Mouse (Mus musculus) cerebellum, postnatal 4 days (tissue): ENCODE data around the gene 0610012G03Rik.
"Not testable (repeated sequence)": the region's sequence is repeated elsewhere in the genome, so short reads cannot be mapped to it uniquely, and the experiment has no call there.

Source experiments
- DNase-seq, 2 experiments: peaks; one replicate each; pipeline ENCODE4 v3.0.0; 2022; ENCODE audit warnings: low spot score in 2 of 2, mixed read lengths in 1 of 2

The 0610012G03Rik gene

GRCm38 (mm10) chr16:31948345-31948774 lies at the start of gene 0610012G03Rik, which contains the start of gene Ncbp2:
Gene 0610012G03Rik, minus strand, starts transcription at chr16:31948494.
Gene Ncbp2, plus strand, starts transcription at chr16:31948513.
- peak; percentile 98 for DNase-seq

DNA sequence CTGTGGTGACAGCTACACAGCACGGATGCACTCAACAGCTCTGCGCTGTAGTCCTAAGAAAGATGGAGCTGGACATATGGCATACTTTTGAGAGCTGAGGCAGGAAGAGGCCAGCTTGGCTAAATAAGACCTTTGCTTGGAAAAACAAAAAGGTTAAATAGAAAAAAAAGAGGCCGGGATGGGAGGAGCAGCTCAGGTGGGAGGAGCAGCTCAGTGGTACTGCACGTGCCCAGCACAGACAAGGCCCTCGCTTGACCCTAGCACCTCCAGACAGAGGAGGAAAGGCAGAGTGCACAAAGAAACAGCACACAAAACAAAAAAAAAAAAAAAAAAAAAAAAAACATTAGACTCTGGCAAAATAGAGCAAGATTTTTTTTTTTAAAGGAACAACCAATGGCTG lies 48.1 kb upstream of the 0610012G03Rik start:
- DNase-seq, result no peak

- no peak for DNase-seq
These were observed 45.7 kb upstream of the 0610012G03Rik start for GRCm38 (mm10) chr16:31993946-31994345.

- DNase-seq, result no peak
These were observed 44.9 kb upstream of the 0610012G03Rik start for GRCm38 (mm10) chr16:31993195-31993594.

DNA sequence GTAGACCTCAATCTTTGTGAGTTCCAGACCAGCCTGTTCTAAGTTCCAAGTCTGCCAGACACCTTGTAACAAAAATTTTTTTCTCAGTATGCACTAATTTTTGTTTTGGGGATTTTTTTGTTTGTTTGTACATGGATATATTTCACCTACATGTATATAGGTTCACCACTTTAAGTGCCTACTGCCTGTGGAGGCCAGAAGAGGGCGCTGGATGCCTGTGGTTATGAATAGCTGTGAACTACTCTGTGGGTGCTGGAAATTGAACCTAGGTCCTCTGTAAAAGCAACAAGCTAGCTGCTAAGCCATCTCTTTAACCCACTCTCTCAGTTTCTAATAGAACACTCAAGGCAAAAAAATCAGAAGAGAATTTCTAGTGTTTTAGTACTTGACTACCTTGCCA lies 43.7 kb upstream of the 0610012G03Rik start:
- no peak for DNase-seq

DNA sequence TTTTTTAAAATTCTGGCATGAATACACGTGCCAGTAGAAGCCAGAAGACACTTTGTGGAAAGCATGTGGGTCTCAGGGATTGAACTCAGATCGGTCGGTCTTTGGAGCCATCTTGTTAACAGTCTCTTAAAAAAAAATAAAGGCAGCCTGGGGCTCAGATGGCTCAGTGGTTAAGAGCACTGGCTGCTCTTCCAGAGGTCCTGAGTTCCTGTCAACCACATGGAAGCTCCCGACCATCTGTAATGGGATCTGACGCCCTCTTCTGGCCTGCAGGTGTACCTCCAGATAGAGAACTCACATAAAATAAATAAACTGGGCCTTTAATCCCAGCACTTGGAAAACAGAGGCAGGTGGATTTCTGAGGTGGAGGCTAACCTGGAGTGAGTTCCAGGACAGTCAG lies 32.7 kb upstream of the 0610012G03Rik start:
- DNase-seq, result no peak

GRCm38 (mm10) chr16:31979501-31979900 lies 31.2 kb upstream of the 0610012G03Rik start:
- no peak for DNase-seq

DNA sequence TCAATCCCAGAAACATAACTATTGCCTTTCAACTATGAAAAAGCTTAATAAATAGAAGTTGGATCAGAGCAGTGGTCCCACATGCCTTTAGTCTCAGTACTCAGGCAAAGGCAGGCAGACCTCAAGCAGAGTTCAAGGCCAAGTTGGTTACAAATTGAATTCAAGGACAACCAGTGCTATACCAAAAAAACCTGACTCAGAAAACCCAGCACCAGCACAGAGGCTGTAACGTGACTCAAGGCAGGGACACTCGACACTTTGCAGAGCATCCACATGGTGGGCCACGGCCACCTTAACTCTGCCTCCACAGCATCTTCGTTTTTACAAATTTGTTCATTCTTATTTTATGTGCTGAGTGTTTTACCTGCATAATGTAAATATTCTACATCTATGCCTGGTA lies 27.0 kb upstream of the 0610012G03Rik start:
- no peak for DNase-seq

- no peak for DNase-seq
These were observed 14.9 kb upstream of the 0610012G03Rik start for GRCm38 (mm10) chr16:31963224-31963623.

- no peak for DNase-seq
These were observed 385 bp downstream of the 0610012G03Rik start for GRCm38 (mm10) chr16:31947901-31948316.

GRCm38 (mm10) chr16:31947333-31947732 lies 961 bp downstream of the 0610012G03Rik start:
- no peak for DNase-seq

- DNase-seq, result not testable (repeated sequence)
These were observed 2.3 kb downstream of the 0610012G03Rik start for GRCm38 (mm10) chr16:31945986-31946385.

DNA sequence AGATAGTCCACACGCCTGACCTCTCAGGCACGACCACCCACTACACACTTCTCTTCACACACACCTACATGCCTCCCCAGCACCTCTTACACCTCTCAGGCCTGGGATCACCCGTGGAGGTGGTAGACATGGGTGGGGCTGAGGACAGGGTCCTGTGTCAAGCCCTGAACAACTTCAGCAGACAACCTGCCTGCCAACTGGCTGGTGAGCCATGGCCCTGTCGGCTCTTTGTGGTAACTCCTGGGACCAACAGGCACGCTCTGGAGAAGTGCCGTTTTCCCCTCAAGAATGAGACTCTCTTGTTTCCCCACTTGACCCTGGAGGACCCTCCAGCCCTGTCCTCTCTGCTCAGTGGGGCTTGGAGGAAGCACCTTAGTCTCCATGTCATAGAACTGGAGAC lies 2.9 kb downstream of the 0610012G03Rik start:
- no peak for DNase-seq

DNA sequence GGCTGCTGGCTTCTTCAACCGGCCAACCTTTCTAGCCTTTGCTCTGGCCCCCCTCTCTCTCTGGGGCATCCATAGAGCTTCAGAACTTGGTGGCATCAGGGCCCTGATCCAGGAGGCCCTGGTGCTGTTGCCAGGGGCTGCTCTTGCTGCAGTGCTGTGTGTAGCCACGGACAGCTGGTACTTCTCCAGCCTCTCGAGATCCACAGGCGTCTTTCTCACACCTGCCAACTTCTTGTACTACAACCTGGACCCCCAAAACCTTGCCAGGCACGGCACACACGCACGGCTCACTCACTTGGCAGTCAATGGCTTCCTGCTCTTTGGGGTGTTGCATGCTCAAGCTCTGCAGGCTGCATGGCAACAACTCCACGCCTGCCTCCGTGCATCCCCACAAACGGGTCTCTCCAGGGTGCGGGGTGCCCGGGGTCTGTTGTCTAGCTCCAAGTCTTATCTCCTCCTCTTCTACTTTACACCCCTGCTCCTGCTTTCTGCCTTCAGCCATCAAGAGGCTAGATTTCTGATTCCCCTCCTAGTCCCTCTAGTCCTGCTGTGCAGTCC lies 3.5 kb downstream of the 0610012G03Rik start:
- no peak for DNase-seq

DNA sequence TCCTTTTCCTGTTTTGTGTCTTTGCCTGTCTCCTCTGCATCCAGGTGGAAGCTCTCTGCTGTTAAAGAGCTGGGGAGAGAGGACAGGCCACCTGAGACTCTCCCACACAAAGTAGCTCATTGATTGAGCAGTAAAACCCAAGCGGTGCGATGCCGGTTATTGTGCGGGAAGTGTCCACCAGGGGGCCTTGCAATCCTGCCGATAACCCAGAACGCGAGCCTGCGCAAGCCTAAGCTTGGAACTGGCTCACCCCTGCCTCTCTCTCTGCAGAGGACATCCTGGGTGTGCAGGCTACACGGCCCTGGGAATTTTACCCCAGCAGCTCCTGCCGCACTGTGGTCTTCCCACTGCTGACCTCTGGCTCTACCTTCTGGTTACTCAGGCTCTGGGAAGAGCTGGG lies 4.3 kb downstream of the 0610012G03Rik start:
- peak; percentile 66 to 81 for DNase-seq

GRCm38 (mm10) chr16:31940586-31940985 lies 7.7 kb downstream of the 0610012G03Rik start:
- no peak for DNase-seq

DNA sequence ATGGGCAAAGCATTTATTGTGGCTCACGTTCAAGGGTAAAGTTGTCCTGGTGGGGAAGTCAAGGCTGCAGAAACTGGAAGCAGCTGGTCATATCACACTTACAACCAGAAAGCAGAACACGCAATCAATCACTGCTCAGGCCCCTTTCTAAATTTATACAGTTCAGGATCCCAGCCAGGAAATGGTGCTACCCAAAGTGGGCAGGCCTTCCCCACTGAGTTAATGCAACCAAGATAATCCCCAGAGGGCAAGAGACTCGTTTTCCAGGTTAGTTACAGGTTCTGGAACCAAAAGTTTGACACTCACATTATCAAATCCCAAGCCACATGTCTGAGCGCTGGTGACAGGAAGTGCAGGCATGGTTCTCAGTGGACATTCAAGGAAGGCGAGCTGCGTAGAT lies 9.4 kb downstream of the 0610012G03Rik start:
- DNase-seq, result no peak

- DNase-seq, result no peak
These were observed 11.7 kb downstream of the 0610012G03Rik start for GRCm38 (mm10) chr16:31936568-31936967.

DNA sequence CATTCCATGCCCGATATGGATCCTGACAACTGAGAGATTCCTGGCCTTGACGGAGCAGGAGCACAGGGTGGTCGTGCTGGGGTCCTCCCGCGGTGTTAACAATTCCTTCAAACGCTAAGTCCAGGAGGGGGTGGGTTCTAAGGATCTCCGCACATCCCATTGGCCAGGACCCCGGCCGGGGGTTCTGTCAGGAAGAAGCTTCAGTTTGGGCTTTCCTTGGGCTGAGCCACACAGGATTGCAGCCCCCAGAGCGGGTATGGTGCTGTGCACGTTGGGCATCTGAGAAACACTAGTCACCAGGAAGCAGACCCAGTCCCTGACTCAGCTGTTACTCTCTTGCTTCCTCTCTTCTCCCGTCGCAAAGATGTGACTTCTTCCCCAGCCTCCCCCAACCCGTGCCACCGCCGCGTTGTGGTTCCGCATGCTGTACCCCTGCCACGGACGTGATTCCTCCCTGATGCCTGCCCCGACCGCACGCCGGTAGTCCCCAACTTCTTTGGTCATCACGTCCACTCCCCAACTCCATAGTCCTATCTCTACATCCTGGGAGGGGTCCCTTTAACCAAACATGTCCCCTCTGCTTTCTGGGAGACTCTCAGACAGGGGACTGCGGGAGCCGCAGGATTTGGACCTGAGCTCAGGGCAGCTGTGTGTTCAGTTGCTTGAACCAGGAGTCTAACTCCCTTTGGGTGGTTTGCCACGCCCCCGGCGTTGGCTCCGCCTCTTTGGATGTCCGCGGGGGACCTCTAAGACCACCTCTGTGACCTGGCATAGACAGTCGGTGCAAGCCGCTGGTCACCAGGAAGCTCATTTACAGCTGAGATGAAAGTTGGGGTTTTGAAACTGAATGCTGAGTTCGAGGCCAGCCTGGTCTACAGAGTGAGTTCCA lies 13.0 kb downstream of the 0610012G03Rik start:
- DNase-seq, result peak in 1 of 2 experiments; percentile 25

DNA sequence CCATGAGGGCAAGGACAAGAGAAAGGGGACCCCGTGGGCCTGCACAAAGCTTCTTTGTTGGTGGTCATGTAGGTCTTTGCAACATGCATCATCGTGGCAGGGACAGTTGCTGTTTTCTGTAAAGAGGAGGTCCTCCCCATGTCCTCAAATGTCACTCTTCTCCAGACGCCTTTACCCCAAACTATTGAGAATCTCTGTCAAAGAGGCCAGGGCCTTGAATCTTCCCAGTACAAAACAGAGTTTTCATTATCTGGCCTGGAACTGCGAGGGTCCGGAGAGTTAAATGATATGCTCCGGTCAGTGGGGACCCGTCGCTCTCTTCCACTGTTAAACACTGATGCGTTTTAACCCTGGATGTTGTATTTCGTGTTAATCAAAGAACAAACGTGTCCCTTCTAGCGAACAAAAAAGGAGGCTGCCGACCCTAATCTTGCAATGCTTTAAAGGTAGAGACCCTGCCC lies 13.7 kb downstream of the 0610012G03Rik start:
- peak in 1 of 2 experiments; percentile 11 for DNase-seq

DNA sequence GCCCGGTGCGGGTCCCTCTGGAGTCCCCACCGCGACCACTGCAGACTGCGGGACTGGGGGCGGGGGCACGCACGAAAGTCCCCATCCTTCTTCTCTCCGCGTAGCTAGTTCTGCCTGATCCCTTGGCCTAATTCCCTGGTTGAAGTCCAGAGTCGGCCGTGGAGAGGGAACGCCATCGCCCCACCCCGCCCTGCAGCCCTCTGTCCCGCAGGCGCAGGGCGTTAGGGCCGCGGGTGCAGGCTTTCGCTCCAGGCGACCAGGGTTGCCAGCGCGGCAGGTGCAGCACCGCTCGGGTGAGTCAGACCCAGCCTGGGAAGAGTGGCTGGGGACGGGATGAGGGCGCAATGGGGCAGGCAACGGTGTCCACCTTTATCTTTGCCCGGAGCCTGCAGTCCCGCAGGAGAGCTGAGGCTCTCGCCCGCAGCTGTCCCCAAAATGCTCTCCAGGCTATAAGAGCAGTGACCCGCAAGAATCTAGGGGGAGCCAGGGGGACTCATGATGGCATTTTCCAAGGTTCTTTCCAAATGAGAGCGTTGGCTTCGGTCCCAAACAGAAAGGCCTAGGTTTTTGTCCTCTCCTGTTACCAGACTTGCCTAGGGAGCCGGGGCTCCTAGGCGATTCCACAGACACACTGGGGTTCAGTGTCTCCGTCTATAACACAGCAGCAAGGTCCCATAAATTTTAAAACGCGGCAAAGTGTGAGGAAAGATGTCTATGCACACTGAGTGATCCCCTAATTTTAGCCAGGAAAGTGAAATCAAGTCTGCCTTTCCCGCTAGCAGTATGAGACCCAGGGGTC lies 14.3 kb downstream of the 0610012G03Rik start, which contains the start of gene Pigz:
Gene Pigz, plus strand, starts transcription at position 101 of the 799 bp plus-strand sequence.
- DNase-seq, result peak in 1 of 2 experiments; percentile 60
